Mouse (Mus musculus) urinary bladder, postnatal 4 days (tissue): ENCODE data around the gene Aldoart2.
"Not testable (repeated sequence)": the region's sequence is repeated elsewhere in the genome, so short reads cannot be mapped to it uniquely, and the experiment has no call there.

ENCODE experiments used
- DNase-seq, 2 experiments: peaks; one replicate each; pipeline ENCODE4 v3.0.0; 2021 to 2022; ENCODE audit warnings: low spot score in 2 of 2

The Aldoart2 gene

DNA sequence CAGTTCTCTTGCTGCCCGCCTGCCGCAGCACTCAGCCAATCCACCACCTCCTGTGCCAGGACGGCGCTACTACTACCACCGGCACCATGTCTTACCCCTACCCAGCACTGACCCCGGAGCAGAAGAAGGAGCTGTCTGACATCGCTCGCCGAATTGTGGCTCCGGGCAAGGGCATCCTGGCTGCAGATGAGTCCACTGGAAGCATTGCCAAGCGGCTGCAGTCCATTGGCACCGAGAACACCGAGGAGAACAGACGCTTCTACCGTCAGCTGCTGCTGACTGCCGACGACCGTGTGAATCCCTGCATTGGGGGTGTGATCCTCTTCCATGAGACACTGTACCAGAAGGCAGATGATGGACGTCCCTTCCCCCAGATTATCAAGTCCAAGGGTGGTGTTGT lies at the start of gene Aldoart2:
Gene Aldoart2 (plus strand): TSS at position 34 of the 400 bp plus-strand sequence.
- no peak for DNase-seq

DNA sequence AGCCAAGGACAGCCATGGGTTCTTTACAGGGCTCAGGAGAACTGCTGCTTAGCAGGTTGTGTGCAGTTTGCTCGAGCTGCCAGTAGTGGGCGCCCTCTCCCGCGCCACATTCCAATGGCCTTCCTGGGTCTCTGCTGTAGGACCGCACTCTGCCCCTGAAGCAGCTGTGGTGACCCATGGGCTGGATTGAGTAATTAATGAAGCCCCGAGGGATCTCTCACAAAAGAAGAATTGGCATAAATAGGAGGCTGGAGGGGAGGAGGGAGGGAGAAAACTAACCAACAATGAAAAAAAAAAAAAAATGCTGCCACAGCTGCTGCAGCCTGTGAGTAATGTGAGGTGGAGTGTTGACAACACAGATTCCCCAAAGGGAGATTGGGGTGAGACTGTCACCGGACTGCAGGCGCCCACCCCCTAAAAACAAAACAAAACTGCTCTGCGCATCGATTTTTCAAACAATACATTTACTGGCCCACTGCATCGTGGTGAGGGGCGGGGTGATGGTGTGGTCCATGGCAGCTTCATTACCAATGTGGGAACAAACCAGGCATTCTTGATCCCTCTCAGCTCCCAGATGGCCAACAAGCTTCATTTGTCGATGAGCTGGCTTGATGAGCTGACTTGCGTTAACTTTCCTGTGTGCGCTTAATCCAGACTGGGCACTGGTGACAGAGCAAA lies 46.8 kb upstream of the Aldoart2 start:
- DNase-seq = peak in 1 of 2 experiments; percentile 63

DNA sequence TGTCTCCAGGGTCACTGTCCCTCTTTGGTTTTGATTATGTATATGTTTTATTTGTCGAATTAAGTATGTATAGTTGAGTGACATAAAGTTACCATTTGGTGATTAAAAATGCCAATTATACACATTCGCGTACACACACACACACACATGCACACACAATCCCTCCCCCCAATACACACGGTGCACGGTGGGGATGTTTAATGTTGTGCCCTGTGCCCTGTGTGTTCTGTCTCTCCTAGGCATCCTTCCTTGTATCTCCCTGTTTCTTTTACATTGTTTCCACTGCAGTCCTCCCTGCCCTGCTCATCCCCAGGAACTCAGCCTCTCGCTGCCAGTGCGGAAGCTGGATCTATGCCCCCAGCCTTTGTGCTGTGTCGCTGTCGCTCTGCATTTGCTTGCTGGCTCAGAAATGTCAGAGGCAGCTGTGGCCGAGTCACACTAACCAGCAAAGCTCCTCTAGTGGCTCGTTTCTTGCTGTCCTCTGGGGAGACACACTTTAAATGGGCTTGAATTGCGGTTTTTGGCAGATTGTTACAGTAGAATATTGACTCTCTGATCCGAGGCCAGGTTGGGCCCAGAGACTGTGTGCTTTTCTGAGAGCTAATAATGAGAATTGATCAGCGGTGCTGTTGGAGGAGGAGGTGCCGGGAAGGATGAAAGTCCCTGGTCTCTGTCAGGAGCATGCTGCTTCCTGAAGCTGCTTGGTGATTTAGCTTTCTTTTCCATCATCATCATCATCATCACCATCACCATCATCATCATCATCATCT lies 37.9 kb upstream of the Aldoart2 start:
- DNase-seq = no peak

DNA sequence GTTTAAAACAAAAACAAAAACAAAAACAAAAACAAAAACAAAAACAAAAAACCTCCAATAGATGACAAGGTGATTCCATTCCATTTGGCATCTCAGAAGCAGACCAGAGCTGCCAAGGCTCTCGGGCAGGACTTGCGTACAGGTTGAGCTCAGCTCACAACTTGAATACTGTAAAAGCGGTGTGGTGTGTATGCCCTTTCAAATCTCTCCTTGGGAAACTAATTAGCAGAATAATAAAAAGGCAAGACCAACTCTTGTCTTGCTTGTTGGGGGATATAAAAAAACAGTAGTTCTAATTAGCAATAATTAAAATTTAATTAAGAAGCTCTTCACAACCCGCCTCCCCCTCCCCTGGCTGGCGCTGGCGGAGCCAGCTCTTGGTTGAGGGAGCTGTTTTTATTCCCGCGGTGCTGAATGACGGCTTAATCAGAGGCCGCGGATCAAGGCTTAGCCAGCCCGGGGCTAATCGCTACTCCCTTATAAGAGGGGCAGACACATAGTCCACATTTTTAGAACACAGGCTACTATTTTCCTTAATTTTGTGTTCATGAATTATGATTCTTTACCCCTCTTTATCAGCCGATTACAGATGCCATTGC lies 28.4 kb upstream of the Aldoart2 start:
- no peak for DNase-seq

DNA sequence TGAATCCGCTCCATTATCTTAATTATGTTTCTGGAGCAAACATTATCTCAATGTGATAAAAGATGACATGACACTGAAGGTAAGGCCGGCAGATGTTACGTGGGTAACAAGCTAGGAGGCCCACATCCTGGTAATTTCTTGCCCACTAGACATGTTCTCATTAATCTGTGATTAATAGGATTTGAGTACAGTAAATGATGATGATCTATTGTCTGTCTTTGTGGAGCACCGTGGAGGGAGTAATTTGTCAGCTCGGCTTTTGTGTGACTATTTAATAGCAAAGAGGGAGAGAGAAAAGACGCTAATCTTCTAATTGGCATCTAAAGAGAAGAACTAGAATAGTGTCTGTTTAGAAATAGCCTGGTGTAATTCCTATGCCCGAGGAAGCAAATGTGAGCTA lies 27.3 kb upstream of the Aldoart2 start:
- DNase-seq = no peak

DNA sequence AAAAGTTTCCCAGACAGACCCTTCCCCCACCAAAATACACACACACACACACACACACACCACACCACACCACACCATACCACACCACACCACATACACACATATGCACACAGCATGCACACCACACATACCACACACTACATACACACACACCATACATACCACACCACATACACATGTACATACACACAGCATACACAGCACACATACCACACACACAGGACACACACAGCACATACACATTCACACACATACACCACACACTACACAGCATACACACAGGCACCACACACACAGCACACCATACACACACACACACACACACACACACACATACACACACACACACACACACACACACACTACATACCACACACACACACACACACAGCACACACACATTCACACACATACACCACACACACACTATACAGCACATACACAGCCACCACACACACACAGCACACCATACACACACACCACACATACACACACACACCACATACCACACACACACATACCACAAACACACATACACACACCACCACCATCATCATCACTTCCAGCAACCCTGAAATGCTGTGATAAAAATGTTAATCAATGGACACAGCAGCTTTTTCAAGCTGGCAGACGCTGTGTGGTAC lies 26.6 kb upstream of the Aldoart2 start:
- DNase-seq = no peak

DNA sequence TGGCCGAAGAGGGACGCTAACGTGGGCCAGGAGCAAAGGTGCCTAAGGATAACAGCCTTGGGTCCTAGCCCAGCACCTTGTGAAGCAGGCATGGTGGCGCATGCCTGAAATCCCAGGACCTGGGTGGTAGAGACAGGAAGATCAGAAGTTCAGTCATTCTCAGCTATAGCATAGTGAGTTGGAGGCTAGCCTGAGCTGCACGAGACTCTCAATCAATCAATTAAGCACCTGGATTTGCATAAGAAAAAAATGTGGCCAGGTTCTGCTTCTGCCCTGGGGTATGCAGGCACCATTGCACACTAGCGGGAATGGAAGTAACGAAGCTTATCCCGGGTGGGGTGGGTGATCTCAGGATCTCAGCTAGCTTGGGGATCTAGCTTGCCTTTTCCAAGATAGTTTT lies 25.9 kb upstream of the Aldoart2 start:
- no peak for DNase-seq

DNA sequence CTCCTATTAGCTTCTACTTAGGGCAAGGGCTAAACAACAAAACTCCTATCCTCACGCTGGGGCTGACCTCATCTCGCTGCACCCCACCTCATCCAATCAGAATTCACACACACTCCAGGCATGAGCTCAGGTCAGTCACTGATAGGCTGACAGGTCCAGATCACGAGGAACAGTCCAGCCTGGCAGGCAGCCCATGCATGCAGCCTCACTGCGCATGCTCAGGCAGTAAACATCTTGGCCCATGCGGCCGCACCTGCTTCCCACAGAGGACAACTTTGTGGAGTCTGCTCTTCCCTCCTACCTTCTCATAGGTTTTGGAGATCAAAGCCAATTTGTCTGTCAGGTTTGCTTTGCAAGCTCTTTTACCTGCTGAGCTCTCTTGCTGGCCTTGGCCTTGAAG lies 10.1 kb upstream of the Aldoart2 start:
- not testable (repeated sequence) for DNase-seq

DNA sequence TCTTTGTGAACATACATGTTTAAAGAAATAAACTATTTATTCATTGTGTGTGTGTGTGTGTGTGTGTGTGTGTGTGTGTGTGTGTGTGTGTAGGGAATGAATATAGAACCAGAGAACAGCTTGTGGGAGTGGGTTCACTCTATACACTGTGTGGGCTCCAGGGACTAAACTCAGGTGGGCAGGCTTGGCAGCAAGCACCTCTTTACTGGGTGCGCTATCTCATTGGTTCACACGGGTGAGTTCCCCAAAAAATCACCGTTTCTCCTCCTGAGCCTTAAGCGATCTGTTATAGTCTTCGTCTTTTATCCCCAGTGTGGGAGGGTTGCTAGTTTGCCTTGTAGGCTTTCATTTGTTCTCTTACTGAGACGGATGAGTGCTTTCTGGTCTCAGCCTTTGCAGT lies 7.2 kb upstream of the Aldoart2 start:
- DNase-seq = no peak

DNA sequence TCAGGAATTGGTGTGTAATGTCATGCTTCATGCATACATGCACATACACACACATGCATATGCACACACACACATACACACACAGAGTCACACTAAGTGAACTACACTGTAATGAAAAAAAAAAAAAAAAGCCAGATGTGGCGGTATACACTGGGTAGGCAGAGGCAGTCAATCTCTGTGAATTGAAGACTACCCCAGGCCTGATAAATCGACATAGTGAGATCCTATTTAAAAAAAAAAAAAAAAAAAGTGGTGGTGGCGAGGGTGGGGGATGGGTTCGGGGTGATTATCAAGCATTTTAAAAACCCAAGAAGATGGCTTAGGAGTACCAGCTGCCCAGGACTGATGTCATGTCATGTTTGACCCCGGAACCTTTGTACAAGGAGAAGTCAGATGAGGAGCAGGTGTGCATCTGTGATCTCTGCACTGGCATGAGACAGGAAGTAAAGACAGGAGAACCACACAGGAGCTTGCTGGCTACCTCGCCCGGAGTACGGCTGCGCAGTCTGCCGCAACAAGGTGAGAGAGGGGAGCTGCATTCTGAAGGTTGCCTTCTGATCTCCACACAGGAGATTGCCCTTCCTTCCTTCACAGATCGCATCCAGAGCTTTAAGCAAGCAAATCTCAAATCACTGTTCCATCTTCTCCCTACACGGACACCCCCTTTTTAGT lies 5.7 kb upstream of the Aldoart2 start:
- no peak for DNase-seq

DNA sequence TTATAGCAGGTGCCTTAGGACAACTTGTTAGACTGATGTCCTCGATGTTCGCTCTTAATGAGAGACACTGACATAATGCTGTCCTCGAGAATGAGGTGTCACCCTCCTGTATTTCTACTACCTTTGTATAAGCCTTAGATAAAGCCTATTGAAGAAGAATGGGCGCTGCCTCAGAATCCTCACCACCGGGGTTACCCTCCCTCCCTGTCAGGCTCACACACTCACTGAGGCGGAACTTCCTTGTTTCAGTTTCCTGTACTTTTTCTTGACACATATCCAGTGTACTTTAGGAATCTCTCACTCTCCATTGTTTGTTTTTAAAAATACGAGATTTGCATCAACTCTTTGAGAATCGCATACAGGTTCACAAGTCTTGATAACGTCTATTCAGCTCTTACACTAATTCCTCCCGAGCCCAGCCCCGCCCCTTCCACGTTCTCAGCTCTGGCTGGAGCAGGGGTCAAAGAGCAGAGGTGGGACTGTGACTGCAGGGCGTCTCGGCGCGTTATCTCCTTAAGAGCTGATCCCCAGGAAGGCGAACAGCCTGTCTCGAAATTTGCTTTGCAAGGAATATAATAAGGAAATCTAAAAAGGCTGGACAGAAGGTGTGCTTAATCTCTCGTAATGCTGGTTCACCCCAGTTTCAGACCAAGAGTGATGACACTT lies 4.9 kb upstream of the Aldoart2 start:
- DNase-seq = no peak

DNA sequence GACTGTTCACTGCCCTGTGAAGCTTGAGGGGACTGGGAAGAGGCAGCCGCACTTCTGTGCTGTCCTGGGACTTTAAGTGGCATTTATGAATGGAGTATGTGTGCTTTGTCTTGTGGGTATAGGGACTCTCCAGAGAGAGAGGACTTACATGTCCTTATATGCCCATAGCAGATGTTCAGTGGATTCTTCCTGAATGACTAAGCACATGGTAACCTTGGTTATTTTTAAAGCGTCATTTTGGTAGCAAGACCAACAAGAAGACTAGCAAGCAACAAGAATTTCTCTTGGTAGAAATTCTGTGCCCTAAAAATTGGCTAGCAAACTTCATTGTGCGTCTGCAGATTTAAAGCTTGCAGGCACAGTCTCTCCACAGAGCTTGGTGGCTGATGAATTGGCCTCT lies 1.3 kb upstream of the Aldoart2 start:
- DNase-seq = no peak

DNA sequence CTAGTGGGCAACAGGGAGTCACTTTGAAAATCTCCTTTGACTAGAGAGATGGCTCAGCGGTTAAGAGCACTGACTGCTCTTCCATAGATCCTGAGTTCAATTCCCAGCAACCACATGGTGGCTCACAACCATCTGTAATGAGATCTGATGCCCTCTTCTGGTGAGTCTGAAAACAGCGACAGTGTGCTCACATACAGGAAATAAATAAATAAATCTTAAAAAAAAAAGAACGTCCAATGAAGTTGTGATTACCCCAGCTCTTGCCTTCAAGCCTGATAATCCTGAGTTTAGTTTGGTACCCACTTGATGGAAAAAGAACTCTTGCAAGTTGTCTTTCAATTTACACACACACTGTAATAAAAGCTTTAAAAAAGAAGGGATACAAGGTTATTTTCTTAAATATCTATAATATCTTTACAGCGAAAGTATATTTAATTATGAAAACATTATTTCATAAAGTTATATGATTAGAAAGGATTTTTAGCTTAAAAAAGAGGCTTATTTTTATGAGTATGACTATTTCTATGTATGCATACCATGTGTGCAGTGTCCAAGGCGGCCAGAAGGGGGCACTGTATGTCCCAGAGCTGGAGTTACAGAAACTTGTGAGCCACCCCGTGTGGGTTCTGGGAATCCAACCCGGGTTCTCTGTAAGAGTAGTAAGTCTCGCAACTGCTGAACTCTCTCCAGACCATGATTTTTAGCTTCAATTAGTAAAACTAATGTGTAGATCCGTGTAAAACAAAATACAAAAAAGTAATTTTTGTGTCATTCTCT lies 664 bp upstream of the Aldoart2 start:
- no peak for DNase-seq

DNA sequence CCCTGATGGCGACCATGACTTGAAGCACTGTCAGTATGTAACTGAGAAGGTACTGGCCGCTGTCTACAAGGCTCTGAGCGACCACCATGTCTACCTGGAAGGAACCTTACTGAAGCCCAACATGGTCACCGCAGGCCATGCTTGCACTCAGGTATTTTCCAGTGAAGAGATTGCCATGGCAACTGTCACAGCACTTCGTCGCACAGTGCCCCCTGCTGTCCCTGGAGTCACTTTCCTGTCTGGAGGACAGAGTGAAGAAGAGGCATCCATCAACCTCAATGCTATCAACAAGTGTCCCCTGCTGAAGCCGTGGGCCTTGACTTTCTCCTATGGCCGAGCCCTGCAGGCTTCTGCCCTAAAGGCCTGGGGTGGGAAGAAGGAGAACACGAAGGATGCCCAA lies 828 bp downstream of the Aldoart2 start:
- no peak for DNase-seq

DNA sequence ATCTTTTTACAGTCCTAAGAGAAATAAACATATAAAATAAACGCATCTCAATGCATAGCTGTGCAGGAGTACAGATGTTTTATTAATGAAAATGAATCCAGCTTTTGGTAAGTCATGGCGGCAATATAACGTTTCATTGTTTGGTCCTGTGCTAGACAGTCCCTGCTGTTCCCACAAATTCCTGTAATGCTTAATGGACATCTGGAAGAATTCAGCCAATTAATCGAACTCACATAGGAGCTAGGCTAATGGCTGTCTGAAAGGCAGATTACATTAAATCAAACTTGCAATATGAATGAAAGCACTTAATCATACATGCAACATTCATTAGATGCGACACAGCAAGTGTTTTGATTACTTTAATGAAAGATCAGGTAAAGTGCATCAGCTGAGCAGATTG lies 1.8 kb downstream of the Aldoart2 start:
- DNase-seq = no peak

DNA sequence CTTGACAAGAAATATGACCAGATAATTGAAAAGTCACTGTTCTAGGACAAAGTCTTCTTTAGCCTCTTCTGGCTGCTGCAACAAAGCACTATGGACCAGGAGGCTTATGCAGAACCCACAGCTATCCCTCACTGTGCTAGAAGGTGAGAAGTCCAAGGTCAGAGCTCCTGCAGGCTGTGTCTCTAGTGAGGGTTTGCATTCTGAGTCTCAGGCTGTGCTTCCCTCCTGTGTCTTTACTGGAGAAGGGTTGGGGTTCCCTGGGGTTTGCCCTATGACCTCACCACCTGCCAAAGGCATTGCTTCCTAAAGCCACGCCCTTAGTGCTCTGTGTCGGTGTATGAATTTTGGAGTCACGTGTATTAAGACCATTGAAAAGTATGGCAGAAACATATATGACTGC lies 3.4 kb downstream of the Aldoart2 start:
- no peak for DNase-seq

DNA sequence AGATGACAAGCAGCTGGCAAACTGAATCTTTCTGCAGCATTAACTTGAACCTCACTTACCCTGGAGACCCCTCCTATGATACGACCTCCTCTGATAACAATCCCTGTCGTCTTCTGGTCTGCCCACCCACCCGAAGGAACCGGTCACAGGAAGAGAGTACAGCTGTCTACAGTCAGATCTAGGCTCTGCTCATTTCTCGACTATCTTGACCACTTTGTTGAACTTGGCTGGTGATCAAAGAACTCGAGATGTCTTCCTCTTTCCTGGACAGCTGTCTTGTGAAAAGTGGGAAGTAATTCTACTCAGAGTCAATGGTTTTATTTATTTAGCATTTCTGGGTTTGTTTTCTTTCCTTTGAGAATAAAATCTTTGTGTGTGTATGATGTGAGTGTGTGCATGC lies 4.6 kb downstream of the Aldoart2 start:
- no peak for DNase-seq

DNA sequence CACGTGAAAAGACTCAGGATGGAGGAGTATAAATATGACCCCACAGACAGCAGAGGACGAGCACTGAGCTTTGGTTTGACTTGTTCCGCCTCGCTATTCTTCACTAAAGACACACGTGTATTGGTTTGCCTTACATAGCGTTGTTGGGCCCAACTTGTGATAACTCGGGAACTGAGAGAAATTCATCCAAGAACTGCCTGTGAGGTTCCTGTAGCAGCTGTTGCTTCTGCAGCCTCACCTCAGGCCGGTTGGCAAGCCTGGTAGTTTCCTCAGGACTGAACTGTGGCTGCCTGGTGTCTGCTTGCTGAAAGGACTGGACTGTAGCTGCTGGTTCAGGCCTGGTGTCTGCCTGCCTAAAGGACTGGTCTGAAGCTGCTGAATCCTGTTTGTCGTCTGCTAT lies 5.6 kb downstream of the Aldoart2 start:
- no peak for DNase-seq

DNA sequence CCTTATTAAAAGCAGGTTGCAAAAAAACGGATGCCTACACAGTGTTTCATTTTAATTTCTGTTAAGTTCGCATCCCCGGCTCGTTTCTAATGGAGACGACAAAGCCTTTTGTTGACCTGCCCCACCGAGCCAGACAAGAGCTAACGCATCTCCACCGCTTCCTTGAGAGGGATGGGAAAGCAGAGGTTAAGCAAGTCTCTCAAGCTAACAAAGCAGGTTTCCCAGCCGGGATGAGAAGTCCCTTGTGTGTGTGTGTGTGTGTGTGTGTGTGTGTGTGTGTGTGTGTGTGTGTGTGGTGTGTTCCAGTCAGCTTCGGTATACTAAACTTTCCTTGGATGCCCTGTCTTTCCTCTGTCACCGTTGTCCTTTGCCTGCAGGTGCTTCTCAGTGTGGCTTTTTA lies 6.1 kb downstream of the Aldoart2 start:
- DNase-seq = no peak

DNA sequence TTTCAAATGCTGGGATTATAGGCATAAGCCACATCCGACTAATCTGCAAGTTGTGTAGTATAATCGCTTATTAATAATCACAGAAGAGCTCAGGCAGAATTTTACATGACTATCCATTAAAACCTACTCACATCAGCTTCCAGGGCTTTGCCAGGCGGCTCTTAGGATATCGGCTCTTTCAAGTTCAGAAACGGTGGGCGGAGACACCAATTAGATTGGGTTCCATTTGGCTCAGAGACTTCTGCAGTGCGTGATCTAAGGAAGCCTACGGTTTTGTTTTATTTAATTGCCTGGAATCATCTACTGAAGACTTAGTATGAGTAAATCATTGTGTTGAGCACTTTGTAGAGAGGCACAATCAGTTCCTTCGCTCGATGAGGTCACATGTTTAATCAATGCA lies 6.6 kb downstream of the Aldoart2 start:
- DNase-seq = no peak

DNA sequence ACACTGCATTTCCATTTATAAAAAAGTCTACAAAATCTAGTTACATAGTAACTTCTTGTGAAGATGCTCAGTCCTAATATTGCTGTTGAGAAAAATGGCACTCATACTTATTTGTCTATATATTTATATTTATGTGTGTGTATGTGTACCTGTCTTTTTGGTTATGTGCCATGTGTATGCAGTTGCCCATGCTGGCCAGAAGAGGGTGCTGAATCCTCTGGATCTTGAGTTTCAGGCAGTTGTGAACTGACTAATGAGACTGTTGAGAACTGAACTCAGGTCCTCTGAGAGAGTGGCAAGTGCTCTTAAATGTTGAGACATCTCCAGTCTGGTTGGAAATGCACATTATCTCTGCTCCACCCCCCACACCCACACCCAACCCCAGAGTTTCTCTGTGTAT lies 8.1 kb downstream of the Aldoart2 start:
- DNase-seq = no peak
